Mouse (Mus musculus): ENCODE results near the gene C1qa. TPM values are rescaled to one million over a fixed set of nuclear protein-coding genes. Genes with fewer than 3 reads are reported as not detected.

The C1qa gene
- total RNA-seq, 2 experiments from 2014 or later = 59.6 to 68.5 TPM

DNA sequence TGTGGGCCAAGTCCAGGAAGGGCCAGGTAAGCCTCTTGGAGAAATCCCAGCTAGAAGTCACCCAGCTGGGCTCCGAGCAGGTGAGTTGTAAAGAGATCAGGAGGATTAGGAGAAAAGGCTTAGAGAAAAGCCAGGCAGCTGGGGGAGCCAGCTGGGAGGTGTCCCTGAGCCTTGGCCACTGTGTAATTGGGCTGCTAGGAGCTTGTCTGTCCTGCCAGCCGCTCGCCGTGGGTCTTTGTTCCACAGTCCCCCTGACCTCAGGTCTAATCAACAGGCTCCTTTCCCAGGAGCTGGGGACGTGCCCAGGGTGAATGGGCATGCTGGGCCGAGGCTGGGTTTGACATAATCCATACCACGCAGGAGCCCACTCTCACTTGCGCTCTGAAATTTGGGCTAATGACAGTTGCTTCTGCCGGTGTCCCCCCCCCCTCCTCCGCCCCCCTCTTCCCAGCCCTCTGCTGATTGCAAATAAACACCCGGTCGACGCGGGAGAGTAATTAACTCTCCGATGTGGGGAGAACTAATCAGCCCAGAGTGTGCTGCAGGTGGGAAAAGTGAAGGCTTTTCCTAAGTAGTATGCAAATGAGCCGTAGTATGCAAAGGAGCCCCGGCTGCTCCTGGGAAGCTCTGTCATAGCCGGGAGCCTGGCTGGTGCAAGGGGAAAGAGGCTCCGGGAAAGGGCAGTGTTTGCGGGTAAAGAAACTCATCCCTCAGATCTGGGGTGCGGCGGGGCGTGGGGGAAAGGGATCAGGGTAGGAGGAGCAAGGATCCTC is 6.3 kb upstream of the C1qa start:
- no peak for DNase-seq (ENCODE audit: low spot score in 2 of 2)

DNA sequence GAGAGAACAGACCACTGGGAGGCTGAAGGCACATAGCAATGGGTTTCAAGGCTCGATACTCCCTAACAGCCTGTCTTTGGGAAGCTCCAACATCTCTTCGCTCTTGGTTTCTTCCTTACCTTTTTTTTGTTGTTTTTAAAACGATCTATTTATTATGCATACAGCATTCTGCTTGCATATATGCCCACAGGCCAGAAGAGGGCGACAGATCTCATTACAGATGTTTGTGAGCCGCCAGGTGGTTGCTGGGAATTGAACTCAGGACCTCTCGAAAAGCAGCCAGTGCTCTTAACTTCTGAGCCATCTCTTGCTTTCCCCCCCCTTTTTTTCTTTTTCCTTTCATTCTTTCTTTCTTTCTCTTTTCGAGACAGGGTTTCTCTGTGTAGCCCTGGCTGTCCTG is 551 bp upstream of the C1qa start:
- no peak for DNase-seq (ENCODE audit: low spot score in 2 of 2)

DNA sequence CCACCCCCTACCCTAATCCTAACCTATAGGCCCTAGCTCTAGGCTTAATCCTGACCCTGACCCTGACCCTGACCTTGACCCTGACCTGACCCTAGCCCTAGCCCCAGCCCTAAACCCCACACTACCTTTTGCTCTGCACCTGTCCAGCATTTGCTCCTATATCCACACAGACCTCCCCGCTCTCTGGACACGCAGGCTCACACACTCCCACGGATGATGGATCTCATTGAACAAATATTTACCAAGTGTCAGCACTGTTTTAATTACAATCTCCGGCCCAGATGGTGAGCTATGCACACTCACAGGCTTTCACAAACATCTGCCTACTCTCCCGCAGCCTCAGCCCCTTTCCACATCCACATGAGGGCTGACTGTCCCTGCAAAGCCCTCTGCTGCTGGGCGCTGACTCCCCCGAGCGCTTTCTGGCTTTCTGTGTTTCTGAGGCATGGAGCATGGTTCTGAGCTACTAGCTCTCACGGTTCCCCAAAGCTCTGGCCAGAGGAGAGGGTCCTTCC is 462 bp downstream of the C1qa start:
- DNase-seq (ENCODE audit: low spot score in 2 of 2) = no peak

DNA sequence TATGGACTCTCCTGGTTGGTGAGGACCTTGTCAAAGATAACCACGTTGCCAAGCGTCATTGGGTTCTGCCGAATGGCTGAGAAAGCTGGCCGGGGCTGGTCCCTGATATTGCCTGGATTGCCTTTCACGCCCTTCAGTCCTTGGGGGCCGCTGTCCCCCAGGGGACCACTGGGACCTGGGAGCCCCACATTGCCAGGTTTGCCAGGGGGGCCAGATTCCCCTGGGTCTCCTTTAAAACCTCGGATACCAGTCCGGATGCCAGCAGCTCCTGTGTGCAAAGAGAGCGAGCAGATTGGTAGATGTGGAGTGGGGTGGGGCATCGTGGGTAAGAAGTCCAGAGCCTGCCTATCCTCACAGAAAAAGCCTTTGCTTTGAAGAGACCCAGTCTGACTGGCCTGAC is 2.1 kb downstream of the C1qa start:
- DNase-seq (ENCODE audit: low spot score in 2 of 2) = no peak

DNA sequence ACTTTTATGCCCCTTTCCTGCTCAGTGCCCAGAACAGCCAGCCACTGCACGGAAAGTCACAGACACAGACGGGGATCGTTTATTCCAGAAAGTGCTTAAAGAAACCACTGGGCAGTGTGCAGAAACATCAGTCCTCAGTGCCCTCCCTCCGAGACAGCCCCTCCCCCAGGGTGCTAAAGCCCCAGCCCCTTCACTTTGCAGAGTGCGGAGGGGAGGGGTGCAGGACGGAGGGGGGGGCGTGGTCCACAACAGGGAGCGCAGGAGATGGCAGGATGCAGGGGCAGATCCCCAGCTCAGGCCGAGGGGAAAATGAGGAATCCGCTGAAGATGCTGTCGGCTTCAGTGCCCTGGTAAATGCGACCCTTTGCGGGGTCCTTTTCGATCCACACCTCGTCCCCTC is 2.7 kb downstream of the C1qa start:
- no peak for DNase-seq (ENCODE audit: low spot score in 2 of 2)

DNA sequence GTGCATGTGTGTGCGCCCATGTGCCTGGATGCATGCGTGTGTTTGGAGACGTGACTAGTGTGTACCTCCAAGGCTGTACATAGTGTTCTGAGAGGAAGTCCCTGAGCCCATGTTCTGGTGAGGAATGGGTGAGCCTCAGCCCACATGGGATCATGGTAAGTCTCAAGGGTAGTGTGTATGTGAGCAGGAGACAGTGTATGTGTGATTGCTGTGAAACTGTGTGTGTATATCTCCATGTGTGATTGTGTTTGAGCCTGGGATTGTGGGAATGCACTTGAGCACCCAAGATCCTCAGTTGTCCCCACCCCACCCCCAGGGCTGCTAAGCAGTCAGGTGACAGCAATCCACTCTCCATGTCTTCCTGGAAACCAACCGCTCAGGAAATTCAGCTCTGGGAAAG is 3.8 kb downstream of the C1qa start:
- DNase-seq (ENCODE audit: low spot score in 2 of 2) = no peak

DNA sequence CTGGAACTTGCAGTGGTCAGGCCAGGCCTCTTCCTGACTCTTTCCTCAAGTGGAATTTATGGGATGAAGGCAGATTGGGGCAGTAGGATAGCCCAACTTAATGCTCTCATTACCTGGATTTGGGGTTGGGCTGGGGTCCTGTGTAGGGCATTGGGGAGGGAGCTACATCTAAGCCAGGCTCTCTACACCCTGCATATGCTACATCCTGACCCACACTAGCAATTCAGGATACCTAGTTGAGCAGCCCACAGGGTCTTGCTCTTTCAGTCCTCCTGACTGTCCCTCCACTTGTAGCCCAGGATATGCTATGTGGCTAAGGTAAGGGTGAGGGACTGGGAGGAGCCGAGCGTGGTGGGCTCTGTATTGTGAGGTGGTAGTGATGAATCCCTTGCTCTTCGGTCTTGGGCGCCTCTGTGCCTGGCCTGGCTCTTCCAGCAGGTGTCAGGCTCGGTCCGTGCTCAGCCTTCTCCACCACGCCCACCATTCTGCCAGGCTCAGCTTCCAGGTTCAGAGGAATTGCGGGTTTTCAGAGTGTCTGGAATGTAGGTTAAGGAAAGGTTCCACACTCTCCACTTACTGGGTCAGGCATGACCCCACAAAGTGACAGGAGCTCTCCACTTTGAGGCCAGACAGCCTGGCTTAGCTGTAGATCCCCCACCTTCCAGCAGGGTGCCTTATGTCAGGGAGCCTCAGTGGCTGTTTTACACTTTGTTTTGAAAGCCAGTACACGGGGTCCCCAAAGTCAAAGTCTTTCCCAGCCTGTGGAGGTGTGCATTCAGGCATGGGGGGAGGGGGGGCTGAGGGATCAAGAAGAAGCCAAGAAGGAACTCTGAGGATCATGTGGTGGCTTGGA is 4.7 kb downstream of the C1qa start:
- DNase-seq (ENCODE audit: low spot score in 2 of 2) = peak in 1 of 2 experiments; percentile 72

DNA sequence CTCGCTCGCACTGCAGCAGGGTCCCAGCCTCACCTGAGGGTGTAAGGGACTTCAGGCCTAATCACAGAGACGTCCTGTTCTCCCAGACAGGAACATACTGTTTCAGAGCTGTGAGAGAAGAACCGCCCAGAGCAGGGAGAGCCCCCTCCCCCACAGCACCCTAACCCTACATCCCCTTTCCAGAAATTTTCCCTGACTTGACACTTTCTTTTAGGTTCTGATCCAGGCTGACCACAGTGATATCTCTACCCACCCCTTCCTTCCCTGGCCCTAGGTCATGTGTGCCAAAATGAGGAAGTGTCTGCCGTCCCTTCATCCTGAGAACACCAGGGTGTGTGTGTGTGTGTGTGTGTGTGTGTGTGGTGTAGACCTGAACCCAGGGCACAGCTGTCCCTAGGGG is 5.8 kb downstream of the C1qa start, which contains the start of gene C1qc:
Gene C1qc, minus strand, starts transcription at position 255 of the 400 bp plus-strand sequence.
- DNase-seq (ENCODE audit: low spot score in 2 of 2) = no peak

DNA sequence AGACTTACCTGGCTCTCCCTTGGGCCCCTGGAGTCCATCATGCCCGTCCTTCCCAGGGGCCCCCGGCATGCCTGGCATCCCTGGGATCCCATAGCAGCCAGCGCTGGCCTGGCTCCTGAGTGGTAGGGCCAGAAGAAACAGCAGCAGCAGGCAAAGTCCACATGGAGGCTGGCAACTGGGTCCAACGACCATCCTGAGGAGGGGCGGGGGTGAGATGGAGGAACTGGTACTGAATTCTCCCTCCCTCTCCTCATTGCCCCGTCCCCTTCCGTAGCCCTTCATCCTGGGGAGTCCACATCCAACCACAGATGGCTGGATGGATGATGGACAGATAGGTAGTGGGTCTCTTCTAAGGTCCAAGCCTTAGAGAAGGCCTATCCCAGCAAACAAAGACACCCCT is 6.2 kb downstream of the C1qa start:
- DNase-seq (ENCODE audit: low spot score in 2 of 2) = no peak

DNA sequence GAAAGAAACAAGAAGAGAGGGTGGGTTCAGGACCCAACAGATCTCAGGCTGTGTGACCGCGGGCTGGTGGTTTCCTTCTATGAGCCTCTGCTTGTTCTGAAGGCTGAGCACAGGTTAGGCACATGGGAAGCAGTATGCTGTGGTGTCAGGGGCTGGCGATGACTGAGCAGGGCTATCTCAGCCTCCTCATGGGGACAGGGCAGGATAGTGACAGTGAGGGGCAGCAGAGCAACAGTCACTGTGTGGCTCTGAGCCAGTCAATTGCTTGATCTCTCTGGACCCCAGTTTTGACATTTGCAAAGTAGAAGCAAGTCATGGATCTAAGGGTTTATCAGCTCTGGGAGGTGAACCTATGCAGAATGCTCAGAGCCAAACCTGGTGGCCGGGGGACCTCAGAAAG is 7.5 kb downstream of the C1qa start:
- DNase-seq (ENCODE audit: low spot score in 2 of 2) = no peak

DNA sequence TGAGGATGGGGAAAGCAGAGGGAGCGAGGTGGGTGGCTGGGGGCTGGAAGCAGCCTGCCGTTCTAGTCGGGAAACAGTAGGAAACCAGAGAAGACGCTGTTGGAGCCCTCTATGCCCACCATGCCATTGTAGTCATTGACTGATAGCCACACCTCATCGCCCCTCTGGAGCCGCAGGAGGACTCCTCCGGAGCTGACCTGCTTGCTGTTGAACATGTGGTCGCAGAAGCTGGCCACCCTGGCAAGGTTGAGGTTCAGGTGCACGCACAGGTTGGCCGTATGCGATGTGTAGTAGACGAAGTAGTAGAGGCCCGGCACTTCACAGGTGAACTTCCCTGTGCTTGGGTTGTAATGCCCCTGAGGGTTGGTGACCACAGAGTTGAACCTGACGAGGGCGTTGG is 8.6 kb downstream of the C1qa start:
- no peak for DNase-seq (ENCODE audit: low spot score in 2 of 2)

DNA sequence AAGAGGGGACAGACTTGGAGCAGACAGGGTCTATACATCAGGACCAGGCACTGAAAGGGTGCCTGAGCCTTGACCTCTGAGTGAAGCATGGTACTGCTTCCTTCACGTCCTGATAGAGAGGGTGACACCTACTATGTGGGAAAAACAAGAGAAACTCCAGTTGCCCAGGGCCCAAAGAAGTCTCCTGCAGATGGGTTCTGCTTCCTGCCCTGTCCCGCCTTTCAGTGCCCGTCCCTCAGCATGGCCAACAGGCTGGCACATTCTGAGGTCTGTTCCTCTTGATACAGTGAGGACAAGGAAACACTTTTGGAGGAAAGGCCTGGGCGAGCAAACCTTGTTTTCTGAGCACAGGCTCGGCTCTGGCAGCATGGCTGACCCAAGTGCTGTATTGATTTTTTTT is 10.9 kb downstream of the C1qa start:
- DNase-seq (ENCODE audit: low spot score in 2 of 2) = no peak

DNA sequence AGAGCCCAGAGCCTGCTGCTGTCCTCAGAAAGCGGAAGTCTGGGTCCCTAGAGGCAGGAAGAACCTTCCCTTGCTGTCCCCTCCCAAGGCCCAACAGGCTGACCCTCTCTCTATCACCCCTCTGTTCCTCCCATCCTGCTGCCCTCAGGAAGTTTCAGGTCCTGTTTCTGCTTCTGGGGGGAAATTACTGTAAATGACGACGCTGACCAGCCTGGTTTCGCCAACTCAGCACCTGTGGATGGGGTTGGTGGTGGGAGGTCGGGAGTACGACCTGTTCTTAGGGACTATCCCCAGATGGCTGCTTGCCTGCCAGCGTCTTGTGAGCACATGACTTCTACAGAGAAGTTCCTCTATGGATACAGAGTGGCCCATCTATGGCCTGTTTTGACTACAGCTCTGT is 12.5 kb downstream of the C1qa start, which contains the start of gene C1qb:
Gene C1qb, minus strand, starts transcription at position 87 of the 400 bp plus-strand sequence.
- no peak for DNase-seq (ENCODE audit: low spot score in 2 of 2)

DNA sequence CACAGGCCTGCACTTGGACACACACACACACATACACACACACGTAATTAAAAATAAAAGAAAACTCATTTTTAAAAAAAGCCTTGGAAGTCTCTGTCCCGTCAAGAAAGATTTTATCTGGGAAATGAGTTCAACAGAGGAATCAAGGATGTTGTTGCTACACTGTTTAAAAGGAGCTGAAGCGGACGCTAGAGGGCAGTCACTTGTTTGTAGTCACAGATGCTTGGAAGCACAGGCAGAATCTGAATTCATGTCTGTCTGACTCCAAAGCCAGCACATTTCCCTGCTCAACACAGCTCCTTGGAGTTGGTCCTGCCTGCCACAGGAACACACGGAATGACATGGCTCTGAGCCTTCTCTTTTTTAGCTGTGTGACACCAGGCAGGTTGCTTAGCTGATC is 20.0 kb downstream of the C1qa start:
- DNase-seq (ENCODE audit: low spot score in 2 of 2) = peak in 1 of 2 experiments; percentile 61

DNA sequence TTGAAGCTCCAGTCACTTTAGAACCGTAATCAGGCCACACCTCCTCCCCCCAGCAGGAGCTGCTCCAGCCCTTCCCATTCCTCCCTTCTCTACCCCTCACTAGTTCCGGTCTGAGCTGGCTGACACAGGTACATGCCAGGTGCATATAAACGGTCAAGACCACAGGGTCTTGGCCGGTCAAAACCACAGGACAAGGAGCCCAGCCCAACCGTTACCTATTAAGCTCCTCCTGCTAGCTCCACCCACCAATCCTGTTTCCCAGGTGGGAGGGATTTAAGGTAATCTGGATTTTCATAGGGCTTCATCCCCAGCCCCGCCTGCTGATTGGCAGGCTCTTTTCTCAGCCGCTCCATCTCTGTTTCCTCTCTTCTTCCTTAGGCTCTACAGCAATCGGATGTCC is 20.4 kb downstream of the C1qa start:
- no peak for DNase-seq (ENCODE audit: low spot score in 2 of 2)

DNA sequence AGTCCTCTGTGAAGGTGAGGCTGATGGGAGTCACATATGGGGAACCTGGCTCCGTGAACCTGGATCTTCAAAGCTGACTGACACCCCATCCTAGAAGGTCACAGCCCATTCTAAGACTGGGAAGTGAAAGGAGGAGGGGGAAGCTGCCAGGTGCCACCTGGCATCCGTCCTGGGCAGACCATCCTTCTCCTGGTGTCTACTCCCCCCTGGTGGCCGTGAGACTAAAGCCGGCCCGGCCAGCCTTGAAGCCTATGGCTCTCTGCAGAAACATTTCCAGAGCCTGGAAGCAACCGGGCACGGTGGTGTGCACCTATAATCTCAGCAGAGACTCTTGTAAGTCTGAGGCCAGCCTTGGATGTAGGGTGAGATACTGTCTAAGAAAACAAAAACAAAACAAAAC is 21.6 kb downstream of the C1qa start:
- peak in 1 of 2 experiments; percentile 44 for DNase-seq (ENCODE audit: low spot score in 2 of 2)

DNA sequence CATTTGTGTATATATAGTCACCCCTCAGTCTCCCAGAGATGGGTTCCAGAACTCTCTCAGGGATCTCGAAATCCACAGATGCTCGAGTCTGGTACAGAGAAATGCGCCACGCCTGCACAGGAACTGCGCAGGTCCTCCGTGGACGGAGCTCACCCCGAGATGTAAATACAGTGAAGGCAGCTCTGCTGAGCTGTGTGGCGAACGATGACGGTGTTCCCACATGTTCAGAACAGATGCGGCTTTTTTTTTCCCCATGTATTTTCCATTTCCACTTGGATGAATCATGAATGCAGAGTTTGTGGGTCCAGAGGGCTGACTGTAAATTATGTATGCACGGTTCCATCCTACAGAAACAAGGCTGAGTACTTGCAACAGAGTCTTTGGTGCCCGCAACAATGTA is 23.6 kb downstream of the C1qa start:
- no peak for DNase-seq (ENCODE audit: low spot score in 2 of 2)

DNA sequence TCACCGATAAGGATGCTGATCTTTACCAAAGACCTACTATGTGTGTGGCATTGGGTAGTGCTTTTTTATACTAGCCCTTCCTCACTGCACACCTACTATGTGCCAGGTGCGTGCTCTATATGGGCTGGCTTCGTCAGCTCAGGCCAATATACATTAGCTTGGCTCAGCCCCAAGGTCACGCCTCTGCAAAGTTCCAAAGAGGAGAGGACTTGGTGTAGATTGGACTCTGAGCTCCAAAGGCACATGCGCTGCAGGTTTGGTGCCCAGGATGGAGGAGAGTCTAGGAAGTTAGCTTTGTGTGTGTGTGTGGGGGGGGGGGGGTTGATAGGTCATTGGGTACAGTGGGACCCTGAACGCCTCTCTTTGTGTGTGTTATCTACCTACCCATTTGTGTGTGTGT is 30.2 kb downstream of the C1qa start:
- DNase-seq (ENCODE audit: low spot score in 2 of 2) = no peak

DNA sequence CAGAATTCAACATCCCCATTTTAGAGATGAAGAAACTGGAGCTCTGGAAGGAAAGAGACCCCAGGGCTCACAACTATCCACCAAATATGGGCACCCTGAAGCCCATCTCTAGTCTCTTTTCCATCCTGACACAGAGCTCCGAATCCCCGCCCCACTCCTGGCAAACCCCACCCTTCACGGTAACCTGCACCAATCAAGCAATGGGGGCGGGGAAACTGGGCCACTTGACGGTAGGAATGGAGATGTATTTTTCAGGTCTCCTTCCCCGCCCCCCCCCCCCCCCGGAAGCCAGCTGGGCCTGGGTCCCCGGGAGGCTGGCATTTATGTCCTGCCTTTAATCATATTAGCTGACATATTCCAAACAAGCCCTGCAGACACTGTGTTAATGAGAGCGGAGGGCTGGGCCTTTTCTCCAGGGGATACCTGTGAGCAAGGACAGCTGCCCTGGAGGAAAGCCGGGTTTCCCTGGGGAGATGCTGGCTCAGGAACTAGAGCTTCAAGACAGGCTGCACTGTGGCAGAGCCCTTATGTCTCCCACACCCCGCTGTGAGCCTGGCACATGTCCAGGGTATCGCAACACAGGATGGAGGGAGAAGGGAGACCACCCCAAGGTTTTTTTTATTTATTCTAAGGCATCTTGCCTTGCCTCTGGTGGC is 30.8 kb downstream of the C1qa start:
- DNase-seq (ENCODE audit: low spot score in 2 of 2) = no peak

DNA sequence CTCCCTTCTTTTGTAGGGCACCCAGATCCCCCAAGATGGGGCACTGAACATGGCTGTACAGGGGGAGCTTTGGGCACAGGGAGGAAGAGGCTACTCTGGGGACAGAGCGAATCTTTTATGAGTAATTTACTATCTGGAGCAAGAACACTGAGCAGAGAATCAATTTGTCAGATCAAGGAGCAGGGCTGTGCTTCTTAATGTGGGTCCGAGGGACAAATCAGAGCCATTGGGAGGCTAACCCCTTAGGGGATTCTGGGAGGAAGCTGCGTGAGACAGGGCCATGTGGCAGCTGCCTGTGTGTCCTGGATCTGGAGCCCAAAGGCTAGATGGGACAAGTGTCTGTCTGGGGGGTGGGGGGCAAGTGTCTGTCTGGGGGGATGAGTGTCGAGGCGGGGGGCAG is 33.1 kb downstream of the C1qa start:
- DNase-seq (ENCODE audit: low spot score in 2 of 2) = no peak

DNA sequence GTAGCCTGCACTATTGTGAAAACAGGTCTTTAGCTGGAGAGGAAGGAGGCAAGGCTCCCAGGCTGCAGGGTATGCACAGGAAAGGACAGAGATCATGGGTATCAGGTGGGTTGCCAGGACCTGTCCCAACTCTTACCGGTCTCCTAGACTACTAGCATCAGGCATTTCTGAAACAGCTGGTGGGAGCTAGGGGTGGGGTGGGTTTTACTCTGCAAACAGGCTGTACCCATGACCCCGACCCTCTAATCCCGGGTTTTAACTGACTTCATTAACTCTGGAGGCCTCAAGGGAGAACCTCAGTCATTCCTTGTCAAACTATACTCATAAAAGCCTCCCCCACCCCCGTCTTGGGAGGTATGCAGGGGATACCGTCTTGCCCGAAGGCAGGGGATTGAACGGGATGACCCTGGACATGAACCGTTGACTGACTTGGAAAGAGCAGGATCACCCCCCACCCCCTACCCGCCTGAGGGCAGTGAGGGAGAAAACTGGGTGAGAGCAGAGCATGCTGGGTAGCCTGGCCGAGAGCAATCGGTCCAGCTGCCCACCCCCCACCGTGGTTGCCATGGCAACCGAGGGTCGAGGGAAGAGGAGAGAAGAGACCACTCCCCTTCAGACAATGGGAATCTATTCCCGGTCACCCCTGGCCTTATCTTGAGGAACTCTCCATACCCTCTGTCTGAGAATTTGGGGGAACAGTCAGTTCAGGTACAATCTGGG is 33.7 kb downstream of the C1qa start:
- no peak for DNase-seq (ENCODE audit: low spot score in 2 of 2)

All from layer of hippocampus, adult 18-20 months (tissue).